Mouse (Mus musculus) spleen, adult 12 weeks (tissue): ENCODE results near the gene Zfp85.
A peak's percentile ranks its signal among the peaks of the same experiment; 100 is the strongest.
"Not testable (repeated sequence)": the region's sequence is repeated elsewhere in the genome, so short reads cannot be mapped to it uniquely, and the experiment has no call there.

Experiments
- DNase-seq: peaks from one replicate; pipeline ENCODE4 v3.0.0; 2022; ENCODE audit warnings: low spot score

Zfp85 gene

GRCm38 (mm10) chr13:67754333-67755306 is at the start of gene Zfp85:
Zfp85 (minus strand) TSS chr13:67755228.
- peak; percentile 29 for DNase-seq

GRCm38 (mm10) chr13:67799151-67799550 is 44.1 kb upstream of the Zfp85 start:
- not testable (repeated sequence) for DNase-seq

- DNase-seq, result no peak
Measured at GRCm38 (mm10) chr13:67798618-67799017, 43.6 kb upstream of the Zfp85 start.

DNA sequence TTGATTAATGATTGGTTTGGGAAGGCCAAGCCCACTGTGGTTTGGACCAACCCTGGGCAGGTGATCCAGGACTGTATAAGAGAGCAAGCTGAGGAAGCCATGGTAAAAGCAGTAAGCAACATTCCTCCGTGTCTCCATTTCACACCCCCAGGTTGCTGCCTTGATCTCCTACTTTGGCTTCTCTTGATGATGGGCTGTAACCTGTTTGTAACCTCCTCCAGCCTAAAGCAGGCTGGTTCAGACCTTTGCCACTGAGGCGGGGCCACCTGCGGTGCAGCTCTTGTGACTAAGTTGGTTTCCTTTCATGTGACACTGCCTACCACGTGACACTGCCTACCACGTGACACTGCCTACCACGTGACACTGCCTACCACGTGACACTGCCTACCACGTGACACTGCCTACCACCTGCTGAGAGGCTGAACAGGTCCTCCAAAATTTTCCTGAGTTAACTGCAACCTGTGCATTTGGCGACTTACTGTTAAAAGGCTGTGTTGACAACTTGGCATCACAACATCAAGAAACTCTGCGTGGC is 37.0 kb upstream of the Zfp85 start:
- no peak for DNase-seq

GRCm38 (mm10) chr13:67779265-67780221 is 24.5 kb upstream of the Zfp85 start, which contains the start of gene Zfp493:
Zfp493 (plus strand) TSS chr13:67779693.
- DNase-seq, result peak; percentile 21

GRCm38 (mm10) chr13:67763031-67763768 is 8.2 kb upstream of the Zfp85 start:
- DNase-seq, result no peak

GRCm38 (mm10) chr13:67759966-67760365 is 4.9 kb upstream of the Zfp85 start:
- DNase-seq, result no peak

- DNase-seq, result no peak
Measured at GRCm38 (mm10) chr13:67755761-67756160, 733 bp upstream of the Zfp85 start.

GRCm38 (mm10) chr13:67743896-67744295 is 11.1 kb downstream of the Zfp85 start:
- no peak for DNase-seq

DNA sequence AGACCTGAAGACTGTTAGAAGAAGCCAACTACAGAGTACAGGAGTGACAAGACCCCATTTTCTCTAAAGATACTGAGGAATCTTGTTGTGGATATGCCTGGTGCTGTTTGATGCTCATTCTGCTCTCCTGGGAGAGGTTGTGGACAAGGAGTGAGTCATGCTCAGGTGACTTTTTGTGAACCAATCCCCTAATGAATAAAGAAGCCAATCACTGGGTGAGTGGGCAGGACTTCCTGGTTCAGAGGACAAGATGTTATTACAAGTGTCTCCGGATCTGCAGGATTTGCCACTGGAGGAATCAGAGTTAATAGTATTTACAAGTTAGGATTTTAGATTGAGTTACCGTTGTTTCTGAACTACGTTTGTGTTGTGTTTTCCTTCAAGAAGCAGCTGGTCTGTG is 12.1 kb downstream of the Zfp85 start:
- no peak for DNase-seq

DNA sequence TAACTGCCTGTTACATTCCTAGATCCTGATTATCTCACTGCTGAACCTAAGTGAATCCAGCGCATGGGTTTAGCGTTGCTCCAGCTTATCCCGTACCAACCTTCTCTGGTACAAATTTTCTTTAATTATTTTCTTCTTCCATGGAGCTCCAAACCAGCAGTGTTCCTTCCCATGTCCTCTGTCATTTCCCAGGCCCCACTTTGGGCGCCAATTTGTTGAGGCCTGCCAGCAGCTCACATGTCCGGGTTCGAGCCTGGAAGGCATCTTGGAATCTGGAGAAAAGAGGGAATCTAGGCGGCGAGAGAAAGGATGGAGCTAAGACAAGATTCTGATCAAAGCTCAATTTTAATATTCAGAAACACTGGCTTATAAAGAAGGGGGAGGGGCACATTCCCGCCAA is 20.6 kb downstream of the Zfp85 start:
- DNase-seq, result not testable (repeated sequence)

GRCm38 (mm10) chr13:67729441-67729840 is 25.6 kb downstream of the Zfp85 start:
- DNase-seq, result not testable (repeated sequence)

GRCm38 (mm10) chr13:67728641-67729318 is 26.2 kb downstream of the Zfp85 start, which contains the start of gene Zfp65:
Zfp65 (minus strand) TSS chr13:67729173.
- DNase-seq, result peak; percentile 1

- DNase-seq, result no peak
Measured at GRCm38 (mm10) chr13:67728106-67728505, 26.9 kb downstream of the Zfp85 start.

DNA sequence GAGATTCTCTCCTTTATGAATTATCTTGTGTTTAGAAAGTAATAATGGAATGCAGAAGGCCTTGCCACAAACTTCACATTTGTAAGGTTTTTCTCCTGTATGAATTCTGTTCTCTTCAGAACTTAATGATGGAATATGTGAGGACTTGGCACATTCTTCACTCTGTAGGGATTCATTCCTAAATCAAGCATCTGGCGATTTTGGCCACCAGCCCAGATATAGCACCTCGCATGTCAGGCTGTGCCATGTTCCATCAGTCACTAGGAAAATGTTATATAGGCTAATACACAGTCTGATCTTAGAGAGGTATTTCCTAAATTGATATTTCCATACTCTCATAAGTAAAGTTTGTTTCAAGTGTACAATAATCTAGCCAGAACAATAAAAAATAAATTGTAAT is 29.7 kb downstream of the Zfp85 start:
- DNase-seq, result not testable (repeated sequence)

DNA sequence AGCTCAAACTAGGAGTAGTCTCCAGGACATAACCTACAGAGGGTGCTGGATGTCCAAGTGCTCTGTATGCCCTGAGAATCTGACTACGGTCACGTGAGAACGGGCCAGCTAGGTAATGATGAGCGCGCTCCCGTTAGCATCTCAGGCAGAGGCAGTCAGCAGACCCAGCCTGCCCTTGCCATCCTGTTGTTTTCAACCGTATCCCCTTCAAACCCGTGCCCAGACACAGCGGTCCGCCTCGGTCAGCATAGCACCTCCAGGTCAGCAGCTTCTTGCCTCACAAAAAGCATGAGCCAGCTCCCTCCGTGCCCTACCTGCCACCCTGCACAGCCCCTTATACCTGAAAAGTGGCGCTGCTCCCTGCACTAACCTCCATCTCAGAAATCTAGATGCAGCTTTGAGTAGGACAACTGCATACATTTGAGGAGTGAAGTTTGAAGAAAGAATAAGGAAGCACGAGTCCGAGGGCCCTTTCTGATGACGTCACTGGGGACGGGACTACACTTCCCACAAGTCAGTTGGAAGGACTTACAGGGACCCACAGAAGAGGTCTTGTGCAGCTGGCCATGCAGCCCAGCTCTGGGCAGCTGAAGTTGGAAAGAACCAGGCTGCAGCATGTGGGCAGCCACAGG is 31.1 kb downstream of the Zfp85 start:
- DNase-seq, result peak; percentile 68
